In the genomic region with DNA sequence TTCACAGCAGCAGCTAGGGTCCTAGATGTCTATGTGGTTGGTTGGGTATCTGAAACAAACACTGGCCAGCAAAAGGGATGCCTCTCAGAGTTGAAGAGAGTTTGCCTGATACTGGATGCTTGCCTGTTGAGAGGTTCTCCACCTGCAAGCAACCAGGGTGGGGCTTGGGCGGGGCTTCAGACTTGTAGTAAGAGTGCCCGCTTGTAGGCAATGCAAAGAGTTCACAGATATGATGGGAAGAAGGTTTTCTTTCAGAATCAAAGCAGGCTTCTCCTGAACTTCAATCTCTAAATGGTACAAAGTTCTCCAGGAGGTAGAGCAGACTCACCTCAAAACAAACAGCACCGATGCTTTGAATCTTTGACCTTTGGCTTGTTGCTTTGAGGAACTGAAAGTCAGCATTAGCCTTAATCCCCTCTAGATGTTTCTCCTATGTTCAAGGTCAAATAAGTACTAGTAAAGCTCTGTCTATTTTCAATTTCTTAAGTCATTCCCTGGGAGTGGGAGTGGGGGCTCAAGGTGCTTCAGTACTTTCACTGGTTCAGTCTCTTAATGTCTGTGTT, we compare ENCODE assay signal across 33 mouse cellular contexts. TPM values are rescaled to one million over a fixed set of nuclear protein-coding genes. Genes with fewer than 3 reads are reported as not detected.
"Had no signal": no experiment of that assay in that cellular context is flagged by ENCODE, and none has a peak within 500 bp of the region (broad histone marks: within the 10 kb centered on the region; RNA-seq: fewer than 3 reads in every experiment).

No protein-coding gene starts in this region.

- DNase-seq: gastrocnemius, postnatal 14 days; gastrocnemius, postnatal 36 days; heart, adult 11 months; heart, adult 2 months; heart, postnatal 14 days; heart, postnatal 36 days; kidney, adult 18-20 months; kidney, adult 8-10 months; kidney, postnatal 10 days; kidney, postnatal 25 days; kidney, postnatal 4 days; liver, embryonic 13.5 days had no signal

- ATAC-seq: hindbrain, postnatal 0 days had no signal

- H3K9me3 ChIP-seq: heart, embryonic 13.5 days; heart, embryonic 15.5 days; hindbrain, embryonic 13.5 days; hindbrain, embryonic 15.5 days; limb, embryonic 10.5 days; limb, embryonic 12.5 days; liver, embryonic 13.5 days had no signal

- H3K27ac ChIP-seq: heart, adult 2 months; heart, embryonic 13.5 days; heart, embryonic 15.5 days; hindbrain, embryonic 13.5 days; hindbrain, embryonic 15.5 days; hindbrain, postnatal 0 days; layer of hippocampus, adult 2 months; left cerebral cortex, adult 2 months; limb, embryonic 10.5 days; limb, embryonic 12.5 days; liver, embryonic 13.5 days had no signal

- H3K9ac ChIP-seq: heart, embryonic 13.5 days; heart, embryonic 15.5 days; hindbrain, embryonic 13.5 days; hindbrain, embryonic 15.5 days; limb, embryonic 12.5 days; liver, embryonic 13.5 days had no signal

- H3K27me3 ChIP-seq: heart, embryonic 15.5 days; hindbrain, embryonic 13.5 days; hindbrain, embryonic 15.5 days; limb, embryonic 12.5 days; liver, embryonic 13.5 days had no signal

- H3K4me1 ChIP-seq: heart, embryonic 15.5 days; hindbrain, embryonic 13.5 days; hindbrain, embryonic 15.5 days; liver, embryonic 13.5 days had no signal

- H3K36me3 ChIP-seq: heart, embryonic 13.5 days; heart, embryonic 15.5 days; hindbrain, embryonic 13.5 days; hindbrain, embryonic 15.5 days; limb, embryonic 10.5 days; limb, embryonic 12.5 days; liver, embryonic 13.5 days had no signal

- H3K4me3 ChIP-seq: heart, adult 2 months; heart, embryonic 13.5 days; heart, embryonic 15.5 days; hindbrain, embryonic 13.5 days; hindbrain, embryonic 15.5 days; layer of hippocampus, adult 2 months; left cerebral cortex, adult 2 months; limb, embryonic 10.5 days; limb, embryonic 12.5 days; liver, embryonic 13.5 days had no signal

- H3K4me2 ChIP-seq: heart, embryonic 11.5 days; heart, embryonic 13.5 days; heart, embryonic 15.5 days; hindbrain, embryonic 13.5 days; hindbrain, embryonic 15.5 days; limb, embryonic 12.5 days; liver, embryonic 11.5 days; liver, embryonic 13.5 days had no signal

RNA-seq across cellular contexts. Expression of a gene that starts 12.0 kb away (rescaled TPM):
- total RNA-seq: gastrocnemius, adult 18-20 months; gastrocnemius, postnatal 14 days; heart, adult 2 months; heart, postnatal 14 days; heart, postnatal 36 days; hematopoietic stem cell, adult 5-6 weeks; hindbrain, postnatal 0 days; layer of hippocampus, adult 2 months; layer of hippocampus, postnatal 10 days; layer of hippocampus, postnatal 25 days; left cerebral cortex, adult 2 months; left cerebral cortex, postnatal 14 days; left cerebral cortex, postnatal 36 days had no signal
- polyA plus RNA-seq: frontal cortex, adult 2 months; heart, adult 2 months; heart, embryonic 15.5 days; heart, postnatal 0 days; hindbrain, embryonic 11.5 days; limb, embryonic 10.5 days; limb, embryonic 12.5 days; limb, embryonic 14.5 days had no signal
